Mouse (Mus musculus): ENCODE data around the gene Map3k5. TPM values are rescaled to one million over a fixed set of nuclear protein-coding genes. Genes with fewer than 3 reads are reported as not detected.
A peak's percentile ranks its signal among the peaks of the same experiment; 100 is the strongest.

Map3k5 gene
- polyA plus RNA-seq, 1 experiment from 2014 or later = 3.3 TPM

- Histone ChIP-seq H3K4me1 (peaks cover 11% of the 10 kb centered on the region; the same call in 1 of the 2 replicates), H3K36me3 (no peaks in the 10 kb centered on the region), H3K4me2 (peak overlapping the region; percentile 25; the same call in 1 of the 2 replicates), H3K4me3 (replicated peaks) (no peak overlapping the region; the same call in 1 of the 2 replicates), H3K27ac (no peak overlapping the region), H3K9me3 (no peaks in the 10 kb centered on the region), H3K9ac (no peak overlapping the region), H3K27me3 (replicated peaks) (no peaks in the 10 kb centered on the region)
- no peak for ATAC-seq (ENCODE audit: insufficient read depth, low FRiP score, low read depth)
- 60% methylated on average over 9 of the region's 9 CpGs for WGBS
Observed at GRCm38 (mm10) chr10:19936961-19937708, 2.9 kb downstream of the Map3k5 start.

- Histone ChIP-seq H3K4me2 (no peak overlapping the region), H3K27ac (no peak overlapping the region), H3K36me3 (no peaks in the 10 kb centered on the region), H3K9ac (no peak overlapping the region), H3K4me1 (peaks cover 11% of the 10 kb centered on the region; the same call in 1 of the 2 replicates), H3K4me3 (replicated peaks) (no peak overlapping the region), H3K27me3 (replicated peaks) (no peaks in the 10 kb centered on the region), H3K9me3 (no peaks in the 10 kb centered on the region)
- WGBS = 72% methylated on average over 6 of the region's 6 CpGs
- ATAC-seq (ENCODE audit: insufficient read depth, low FRiP score, low read depth) = no peak
Observed at GRCm38 (mm10) chr10:19938738-19939137, 4.5 kb downstream of the Map3k5 start.

GRCm38 (mm10) chr10:19939282-19939705 is 5.0 kb downstream of the Map3k5 start:
- WGBS = 54% methylated on average over 8 of the region's 8 CpGs
- H3K27ac ChIP-seq = no peak overlapping the region
- no peak for ATAC-seq (ENCODE audit: insufficient read depth, low FRiP score, low read depth)

GRCm38 (mm10) chr10:19940127-19940526 is 5.9 kb downstream of the Map3k5 start:
- H3K36me3 ChIP-seq = no peaks in the 10 kb centered on the region
- WGBS = 86% methylated on average over 7 of the region's 7 CpGs
- no peak overlapping the region for H3K4me2 ChIP-seq
- H3K9ac ChIP-seq = no peak overlapping the region
- H3K27ac ChIP-seq = no peak overlapping the region
- no peaks in the 10 kb centered on the region for H3K27me3 ChIP-seq (replicated peaks)
- no peak for ATAC-seq (ENCODE audit: insufficient read depth, low FRiP score, low read depth)
- H3K9me3 ChIP-seq = no peaks in the 10 kb centered on the region
- H3K4me3 ChIP-seq (replicated peaks) = no peak overlapping the region
- peaks cover 11% of the 10 kb centered on the region; the same call in 1 of the 2 replicates for H3K4me1 ChIP-seq

More at GRCm38 (mm10) chr10:19939282-19939705, 5.0 kb downstream of the Map3k5 start:
- no peak overlapping the region for H3K4me3 ChIP-seq (replicated peaks)
- H3K4me1 ChIP-seq = peaks cover 11% of the 10 kb centered on the region; the same call in 1 of the 2 replicates
- no peak overlapping the region for H3K9ac ChIP-seq
- H3K36me3 ChIP-seq = no peaks in the 10 kb centered on the region
- H3K4me2 ChIP-seq = no peak overlapping the region
- H3K27me3 ChIP-seq (replicated peaks) = no peaks in the 10 kb centered on the region
- no peaks in the 10 kb centered on the region for H3K9me3 ChIP-seq

GRCm38 (mm10) chr10:19940626-19941025 is 6.4 kb downstream of the Map3k5 start:
- H3K27me3 ChIP-seq (replicated peaks) = no peaks in the 10 kb centered on the region
- H3K9me3 ChIP-seq = no peaks in the 10 kb centered on the region
- 80% methylated on average over 8 of the region's 8 CpGs for WGBS
- H3K9ac ChIP-seq = no peak overlapping the region
- ATAC-seq (ENCODE audit: insufficient read depth, low FRiP score, low read depth) = no peak
- H3K36me3 ChIP-seq = no peaks in the 10 kb centered on the region
- H3K4me1 ChIP-seq = peaks cover 11% of the 10 kb centered on the region; the same call in 1 of the 2 replicates
- H3K4me3 ChIP-seq (replicated peaks) = no peak overlapping the region
- no peak overlapping the region for H3K4me2 ChIP-seq
- no peak overlapping the region for H3K27ac ChIP-seq

GRCm38 (mm10) chr10:19941063-19941462 is 6.8 kb downstream of the Map3k5 start:
- Histone ChIP-seq H3K4me1 (peaks cover 11% of the 10 kb centered on the region; the same call in 1 of the 2 replicates), H3K4me2 (no peak overlapping the region), H3K36me3 (no peaks in the 10 kb centered on the region), H3K27me3 (replicated peaks) (no peaks in the 10 kb centered on the region), H3K9ac (no peak overlapping the region), H3K27ac (no peak overlapping the region; the same call in 1 of the 2 replicates), H3K4me3 (replicated peaks) (no peak overlapping the region), H3K9me3 (no peaks in the 10 kb centered on the region)
- WGBS = 51% methylated on average over 6 of the region's 6 CpGs
- no peak for ATAC-seq (ENCODE audit: insufficient read depth, low FRiP score, low read depth)

- 80% methylated on average over 9 of the region's 9 CpGs for WGBS
Observed at GRCm38 (mm10) chr10:19941914-19942313, 7.6 kb downstream of the Map3k5 start.

GRCm38 (mm10) chr10:19942621-19943020 is 8.3 kb downstream of the Map3k5 start:
- ATAC-seq (ENCODE audit: insufficient read depth, low FRiP score, low read depth) = no peak
- Histone ChIP-seq H3K9ac (no peak overlapping the region), H3K27me3 (replicated peaks) (no peaks in the 10 kb centered on the region), H3K9me3 (no peaks in the 10 kb centered on the region), H3K4me2 (no peak overlapping the region), H3K27ac (no peak overlapping the region), H3K4me1 (peaks cover 6% of the 10 kb centered on the region; the same call in 1 of the 2 replicates), H3K4me3 (replicated peaks) (no peak overlapping the region), H3K36me3 (no peaks in the 10 kb centered on the region)
- 94% methylated on average over 3 of the region's 3 CpGs for WGBS

More at GRCm38 (mm10) chr10:19941914-19942313, 7.6 kb downstream of the Map3k5 start:
- Histone ChIP-seq H3K9me3 (no peaks in the 10 kb centered on the region), H3K9ac (no peak overlapping the region), H3K4me1 (peaks cover 8% of the 10 kb centered on the region; the same call in 1 of the 2 replicates), H3K27ac (no peak overlapping the region), H3K4me3 (replicated peaks) (no peak overlapping the region), H3K36me3 (no peaks in the 10 kb centered on the region), H3K27me3 (replicated peaks) (no peaks in the 10 kb centered on the region), H3K4me2 (no peak overlapping the region)
- no peak for ATAC-seq (ENCODE audit: insufficient read depth, low FRiP score, low read depth)

- H3K36me3 ChIP-seq = no peaks in the 10 kb centered on the region
- ATAC-seq (ENCODE audit: insufficient read depth, low FRiP score, low read depth) = no peak
- WGBS = 44% methylated on average over 7 of the region's 7 CpGs
Observed at GRCm38 (mm10) chr10:19945651-19946050, 11.4 kb downstream of the Map3k5 start.

GRCm38 (mm10) chr10:19946644-19947043 is 12.4 kb downstream of the Map3k5 start:
- Histone ChIP-seq H3K9me3 (no peaks in the 10 kb centered on the region), H3K9ac (no peak overlapping the region), H3K27me3 (replicated peaks) (no peaks in the 10 kb centered on the region), H3K4me3 (replicated peaks) (no peak overlapping the region), H3K4me1 (no peaks in the 10 kb centered on the region), H3K4me2 (no peak overlapping the region), H3K36me3 (no peaks in the 10 kb centered on the region), H3K27ac (no peak overlapping the region)
- 79% methylated on average over 6 of the region's 6 CpGs for WGBS
- ATAC-seq (ENCODE audit: insufficient read depth, low FRiP score, low read depth) = no peak

More at GRCm38 (mm10) chr10:19945651-19946050, 11.4 kb downstream of the Map3k5 start:
- H3K4me2 ChIP-seq = no peak overlapping the region
- no peaks in the 10 kb centered on the region for H3K4me1 ChIP-seq
- no peak overlapping the region for H3K4me3 ChIP-seq (replicated peaks)
- no peaks in the 10 kb centered on the region for H3K27me3 ChIP-seq (replicated peaks)
- no peak overlapping the region for H3K9ac ChIP-seq
- no peaks in the 10 kb centered on the region for H3K9me3 ChIP-seq
- H3K27ac ChIP-seq = no peak overlapping the region

- ATAC-seq (ENCODE audit: insufficient read depth, low FRiP score, low read depth) = no peak
- no peaks in the 10 kb centered on the region for H3K9me3 ChIP-seq
- H3K4me3 ChIP-seq (replicated peaks) = no peak overlapping the region
- H3K4me2 ChIP-seq = no peak overlapping the region
- H3K27ac ChIP-seq = no peak overlapping the region
- H3K36me3 ChIP-seq = no peaks in the 10 kb centered on the region
- no peaks in the 10 kb centered on the region for H3K27me3 ChIP-seq (replicated peaks)
- H3K9ac ChIP-seq = no peak overlapping the region
- WGBS = 90% methylated on average over 10 of the region's 10 CpGs
- H3K4me1 ChIP-seq = no peaks in the 10 kb centered on the region
Observed at GRCm38 (mm10) chr10:19947441-19947840, 13.2 kb downstream of the Map3k5 start.

GRCm38 (mm10) chr10:19947901-19948300 is 13.6 kb downstream of the Map3k5 start:
- ATAC-seq (ENCODE audit: insufficient read depth, low FRiP score, low read depth) = no peak
- no peaks in the 10 kb centered on the region for H3K9me3 ChIP-seq

More at GRCm38 (mm10) chr10:19947901-19948300, 13.6 kb downstream of the Map3k5 start:
- Histone ChIP-seq H3K27me3 (replicated peaks) (no peaks in the 10 kb centered on the region), H3K36me3 (no peaks in the 10 kb centered on the region), H3K27ac (no peak overlapping the region), H3K4me2 (no peak overlapping the region), H3K4me3 (replicated peaks) (no peak overlapping the region), H3K9ac (no peak overlapping the region), H3K4me1 (no peaks in the 10 kb centered on the region)
- 91% methylated on average over 5 of the region's 5 CpGs for WGBS
